Mouse (Mus musculus) heart, postnatal 0 days (tissue): ENCODE data around the gene Cct5.

Experiments used
- CTCF ChIP-seq: IDR thresholded peaks from 2 replicates; pipeline ENCODE4 v1.5.1; 2016; ENCODE audit warnings: antibody characterized with exemption, control low read depth, low read depth
- EP300 ChIP-seq: IDR thresholded peaks from 2 replicates; pipeline ENCODE4 v1.6.1; 2016; ENCODE audit warnings: antibody characterized with exemption, low read depth

DNA sequence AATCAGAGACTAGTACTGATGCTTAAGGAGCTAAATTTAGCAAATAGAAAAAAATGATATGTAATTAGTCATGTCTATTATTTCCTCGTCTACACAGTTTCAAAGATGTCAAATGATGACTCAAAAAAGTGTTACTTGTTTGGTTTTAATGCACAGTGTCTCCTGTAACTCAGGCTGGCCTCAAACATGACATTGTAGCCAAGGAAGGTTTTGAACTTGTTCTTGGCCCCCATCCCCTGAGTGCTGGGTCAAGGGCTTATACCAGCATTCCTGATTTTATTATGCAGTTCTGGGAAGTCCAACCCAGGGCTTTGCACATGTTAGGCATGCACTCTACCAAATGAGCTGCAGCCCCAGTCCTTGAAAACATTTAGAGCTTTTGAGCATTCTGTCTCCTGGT lies 35.8 kb downstream of the Cct5 start:
- TF ChIP-seq CTCF (no peak), EP300 (no peak)
